Mouse (Mus musculus): Measurements from ENCODE around the gene 4931429L15Rik.
"Not testable (repeated sequence)": the region's sequence is repeated elsewhere in the genome, so short reads cannot be mapped to it uniquely, and the experiment has no call there.

The 4931429L15Rik gene

DNA sequence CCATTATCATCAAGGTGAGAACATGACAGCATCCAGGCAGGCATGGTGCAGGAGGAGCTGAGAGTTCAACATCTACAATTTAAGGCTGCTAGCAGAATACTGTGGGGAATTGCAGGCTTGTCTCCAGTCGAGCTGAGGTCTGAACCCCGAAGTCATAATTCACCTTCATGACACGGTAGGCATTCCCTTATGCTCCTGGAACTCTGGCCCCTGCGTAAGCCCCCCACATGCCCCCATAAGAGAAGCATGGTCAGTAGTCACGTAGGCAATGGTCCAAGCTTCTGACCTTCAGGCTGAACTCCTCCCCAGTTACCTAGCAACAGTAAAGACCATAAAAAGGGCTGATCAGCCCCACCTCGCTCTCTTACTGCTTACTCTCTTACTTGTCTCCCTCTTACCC, at the start of gene 4931429L15Rik:
4931429L15Rik (minus strand) TSS at position 101 of the 400 bp plus-strand sequence.
- DNase-seq (ENCODE audit: low spot score), result not testable (repeated sequence)

DNA sequence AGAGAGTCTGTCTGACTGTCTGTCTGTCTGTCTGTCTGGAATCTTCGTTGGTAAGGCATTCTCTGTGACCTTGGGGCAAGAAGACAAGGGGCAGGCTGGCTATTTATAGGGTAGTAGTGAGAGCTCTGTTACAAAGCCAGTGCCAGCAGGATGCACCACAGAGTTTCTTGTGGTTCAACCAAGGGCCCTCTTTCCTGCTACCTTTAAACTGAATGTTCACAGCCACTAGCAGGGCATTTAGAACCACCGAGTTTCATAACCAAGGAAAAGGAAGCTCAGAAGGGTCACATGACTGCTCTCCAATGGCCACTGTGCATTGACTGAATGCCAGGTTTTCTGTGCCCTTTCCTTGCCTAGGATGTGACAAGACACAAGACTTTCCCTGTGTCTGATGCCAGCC, 42.7 kb upstream of the 4931429L15Rik start:
- DNase-seq (ENCODE audit: low spot score), result no peak

DNA sequence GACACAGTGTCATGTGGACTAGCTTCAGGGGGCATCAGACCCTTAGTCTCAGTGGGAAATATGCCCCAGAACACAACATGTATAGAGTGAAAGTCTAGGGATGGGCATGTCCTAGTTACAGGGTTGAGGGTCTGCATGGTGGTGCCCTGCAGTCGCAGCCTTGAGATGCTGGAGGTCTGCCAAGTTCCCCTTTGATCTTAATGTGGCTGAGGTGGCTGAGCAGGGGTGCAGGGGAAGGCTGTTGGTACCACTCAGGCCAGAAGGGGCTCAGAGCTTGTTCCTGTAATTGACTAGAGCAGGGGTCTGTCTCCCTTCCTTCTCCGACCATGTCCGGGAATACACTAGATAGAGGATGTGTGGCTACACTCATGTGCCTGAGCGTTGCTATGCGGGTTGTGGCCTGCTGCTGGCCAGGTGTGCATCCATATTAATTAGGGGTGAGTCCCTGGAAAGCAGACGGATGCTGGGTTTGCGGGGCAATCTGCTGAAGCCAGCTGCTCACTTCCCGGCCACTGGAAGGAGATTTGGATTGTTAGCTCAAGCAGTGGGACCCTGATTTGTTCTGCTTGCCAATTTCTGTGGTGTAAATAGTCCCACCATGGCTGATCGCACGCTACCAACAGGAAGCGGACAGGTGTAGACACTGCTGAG, 41.8 kb upstream of the 4931429L15Rik start:
- no peak for DNase-seq (ENCODE audit: low spot score)

DNA sequence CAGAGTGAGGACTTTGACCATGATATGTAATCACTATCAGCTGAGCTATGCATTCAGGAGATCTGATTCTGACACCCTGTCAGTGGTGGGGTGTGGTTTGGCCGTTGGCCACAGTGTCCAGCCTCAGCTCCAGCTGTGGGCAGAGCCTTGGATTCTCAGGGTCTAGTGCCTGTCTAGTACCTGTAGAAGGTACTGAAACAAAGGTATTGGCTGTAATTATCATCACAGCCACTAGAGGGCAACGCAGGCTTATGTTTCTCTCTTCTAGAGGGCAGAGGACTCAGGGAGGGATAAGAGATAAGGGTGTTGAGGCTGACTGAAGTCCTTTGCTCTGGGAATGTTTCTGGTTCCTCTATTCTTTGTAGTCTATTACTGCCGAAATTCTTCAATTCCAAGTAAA, 34.2 kb upstream of the 4931429L15Rik start:
- DNase-seq (ENCODE audit: low spot score), result peak; percentile 19

DNA sequence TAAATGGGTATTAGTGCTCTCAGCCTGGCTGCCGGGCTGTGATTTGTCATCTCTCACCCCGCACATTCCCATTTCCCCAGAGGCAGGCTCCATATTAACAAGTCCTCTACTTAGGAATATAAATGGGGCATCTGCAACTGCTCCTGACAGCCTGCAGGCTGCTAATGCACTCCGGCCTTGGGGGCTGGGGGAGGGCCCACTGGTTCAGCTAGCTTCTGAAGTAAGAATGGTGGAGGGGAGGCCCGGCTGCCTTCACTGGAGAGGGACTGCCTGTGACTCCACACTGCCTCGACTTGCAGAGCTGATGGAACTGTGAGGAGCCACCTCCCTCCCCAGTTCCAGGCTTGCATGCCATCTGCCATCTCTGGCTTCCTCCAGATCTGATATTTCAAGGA, 33.5 kb upstream of the 4931429L15Rik start:
- no peak for DNase-seq (ENCODE audit: low spot score)

DNA sequence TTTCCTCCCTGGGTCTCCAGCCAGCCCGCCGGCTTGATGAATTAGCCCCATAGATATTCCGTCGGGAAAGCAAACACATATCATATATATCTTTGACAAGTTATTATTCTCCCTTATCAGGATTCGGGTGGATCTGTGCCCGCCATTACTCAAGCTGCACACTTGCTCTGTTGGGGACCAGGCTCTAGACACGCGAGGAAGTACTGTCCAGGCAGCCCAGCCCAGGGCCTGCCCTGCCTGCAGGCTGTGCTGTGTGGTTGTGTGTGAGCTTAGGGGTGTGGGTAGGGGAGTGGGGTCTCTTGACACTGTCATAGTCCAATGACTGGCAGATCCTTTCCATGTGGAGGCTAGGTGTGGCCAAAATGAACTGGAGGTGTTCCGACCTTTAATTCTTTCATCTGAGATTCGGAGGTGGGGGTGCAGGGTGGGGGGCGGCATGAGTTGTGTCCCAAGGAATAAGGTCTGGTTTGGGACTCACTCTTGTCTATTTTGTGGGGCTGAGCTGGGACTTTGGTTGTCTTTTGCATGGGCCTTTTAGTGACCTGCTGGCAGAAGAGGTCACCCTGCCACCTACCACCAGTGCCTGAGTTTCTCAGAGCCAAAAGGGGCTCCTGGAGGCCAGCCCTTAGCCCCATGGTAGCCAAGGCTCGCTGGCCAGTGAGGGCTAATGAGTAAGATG, 33.0 kb upstream of the 4931429L15Rik start:
- no peak for DNase-seq (ENCODE audit: low spot score)

DNA sequence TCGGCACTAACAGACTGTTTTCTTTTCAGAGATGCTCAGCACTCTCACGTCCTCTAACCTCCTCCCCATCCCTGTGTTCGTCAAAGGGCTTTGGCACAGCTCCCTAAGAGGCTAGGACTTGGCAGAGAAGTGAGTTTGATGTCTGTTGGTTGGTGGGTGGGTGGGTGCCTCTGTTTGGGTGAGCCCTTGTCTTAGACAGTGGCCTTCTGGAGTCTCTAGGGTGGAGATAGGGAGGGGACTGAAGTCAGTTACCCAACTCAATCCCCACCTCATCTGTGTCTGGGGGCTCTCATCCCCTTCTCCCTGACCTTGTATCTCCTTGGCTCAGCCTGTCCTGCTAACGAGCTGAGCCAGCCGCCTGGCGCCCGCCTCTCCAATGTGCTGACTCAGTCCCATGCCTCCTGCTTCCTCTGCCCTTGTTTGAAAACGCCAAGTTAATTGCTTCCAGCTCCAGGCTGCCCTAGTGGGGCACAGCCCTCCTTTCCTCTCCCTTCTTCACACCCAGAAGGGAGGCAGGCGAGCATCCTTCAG, 30.7 kb upstream of the 4931429L15Rik start:
- no peak for DNase-seq (ENCODE audit: low spot score)

DNA sequence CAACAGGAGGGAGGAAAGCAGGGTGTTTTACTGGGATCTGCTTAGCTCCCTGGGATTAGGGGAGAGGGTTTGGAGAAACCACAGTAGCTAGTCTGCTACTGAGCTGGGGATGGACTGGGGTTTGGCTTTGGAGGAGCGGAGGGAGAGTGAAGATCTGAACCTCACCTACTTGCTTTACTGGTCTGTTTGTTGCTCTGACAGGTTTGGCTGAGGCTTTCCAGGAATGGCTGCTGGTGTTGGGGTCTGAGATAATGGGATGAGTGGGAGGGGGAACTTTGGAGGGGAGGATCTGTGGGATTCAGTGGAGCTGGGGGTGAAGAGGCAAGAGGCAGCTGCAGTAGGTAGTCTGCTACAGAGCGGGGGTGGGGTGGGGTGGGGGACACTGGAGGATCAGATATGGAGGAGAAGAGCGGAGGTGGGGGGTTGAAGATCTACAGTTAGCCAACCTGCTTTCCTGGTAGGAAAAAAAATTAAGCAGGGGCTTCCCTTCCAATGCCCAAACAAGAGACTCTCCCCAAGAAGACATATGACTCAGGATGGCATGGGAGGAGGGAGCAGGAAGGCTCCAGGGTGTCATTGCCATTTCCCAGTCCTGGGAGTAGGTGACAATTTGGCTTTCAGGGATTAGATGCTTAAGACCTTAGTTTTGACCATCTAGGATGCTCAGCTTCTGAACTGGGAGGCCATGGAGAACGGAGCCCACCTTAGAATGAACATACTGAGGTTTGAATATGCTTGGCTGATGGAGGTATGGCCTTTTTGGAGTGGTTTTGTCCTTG, 26.3 kb upstream of the 4931429L15Rik start:
- no peak for DNase-seq (ENCODE audit: low spot score)

- no peak for DNase-seq (ENCODE audit: low spot score)
Measured at GRCm38 (mm10) chr9:46339051-46339652, 19.4 kb upstream of the 4931429L15Rik start.

DNA sequence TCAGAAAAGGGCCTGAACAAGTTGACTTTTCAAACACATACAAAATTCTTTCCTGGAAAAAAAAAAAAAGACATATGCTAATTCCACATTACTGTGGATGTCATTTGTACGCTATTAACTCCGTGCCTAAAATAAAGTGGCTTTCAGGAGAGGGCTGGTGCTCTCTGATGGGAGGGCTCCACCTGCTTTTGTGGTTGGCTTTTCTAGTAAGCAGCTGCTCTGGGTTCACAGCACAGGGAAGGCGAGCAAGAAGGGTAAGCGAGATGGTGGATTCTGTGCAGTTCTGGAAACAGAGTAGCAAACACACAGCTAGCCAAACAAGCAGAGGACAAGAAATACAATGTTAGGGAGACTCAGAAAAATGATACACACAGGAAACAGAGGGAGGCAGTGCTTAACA, 18.6 kb upstream of the 4931429L15Rik start:
- DNase-seq (ENCODE audit: low spot score), result no peak

DNA sequence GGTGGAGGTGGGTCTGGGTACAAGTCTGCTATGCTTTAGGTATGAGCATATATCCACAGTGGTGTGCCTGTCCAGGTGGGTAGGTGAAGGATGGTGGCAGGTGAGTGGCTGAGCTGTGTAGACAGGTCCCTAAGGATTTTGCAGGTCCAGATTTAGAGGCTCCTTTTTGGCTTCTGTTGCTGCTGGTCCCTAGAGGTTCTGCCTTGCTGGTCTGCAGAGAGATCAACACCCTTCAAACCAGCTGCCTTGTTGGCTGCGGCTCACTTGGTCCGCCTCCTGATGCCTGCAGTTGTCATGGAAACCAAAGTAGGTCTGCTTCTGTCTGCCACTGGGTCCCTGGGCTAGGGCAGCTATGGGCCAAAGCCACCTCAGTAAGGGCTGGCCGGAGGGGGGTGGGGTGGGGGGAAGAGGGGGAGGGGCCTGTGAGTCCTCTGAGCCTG, 18.1 kb upstream of the 4931429L15Rik start:
- no peak for DNase-seq (ENCODE audit: low spot score)

DNA sequence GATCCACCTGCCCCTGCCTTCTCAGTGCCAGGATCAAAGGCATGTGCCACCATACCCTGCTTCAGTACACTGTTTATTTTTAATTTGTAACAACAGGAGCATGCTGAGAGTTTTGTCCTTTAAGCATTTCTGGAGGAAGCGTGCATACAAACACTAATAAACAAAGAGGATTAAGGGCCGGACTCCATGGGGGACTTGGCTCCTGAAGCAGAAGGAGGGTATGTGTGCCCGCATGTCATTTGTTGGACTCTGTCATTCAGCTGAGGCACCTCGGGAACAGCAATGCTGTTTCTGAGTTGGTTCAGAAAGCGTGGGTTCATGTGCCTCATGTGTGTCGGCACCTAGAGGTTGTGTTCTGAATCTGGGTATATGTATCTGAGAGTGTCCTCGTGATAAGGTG, 17.5 kb upstream of the 4931429L15Rik start:
- no peak for DNase-seq (ENCODE audit: low spot score)

GRCm38 (mm10) chr9:46336294-46336693, 16.5 kb upstream of the 4931429L15Rik start:
- DNase-seq (ENCODE audit: low spot score), result not testable (repeated sequence)

GRCm38 (mm10) chr9:46335461-46335995, 15.7 kb upstream of the 4931429L15Rik start:
- DNase-seq (ENCODE audit: low spot score), result no peak

- no peak for DNase-seq (ENCODE audit: low spot score)
Measured at GRCm38 (mm10) chr9:46334471-46335025, 14.8 kb upstream of the 4931429L15Rik start.

GRCm38 (mm10) chr9:46331301-46331700, 11.5 kb upstream of the 4931429L15Rik start:
- no peak for DNase-seq (ENCODE audit: low spot score)

- DNase-seq (ENCODE audit: low spot score), result no peak
Measured at GRCm38 (mm10) chr9:46330586-46330895, 10.8 kb upstream of the 4931429L15Rik start.

GRCm38 (mm10) chr9:46329801-46330585, 10.2 kb upstream of the 4931429L15Rik start:
- DNase-seq (ENCODE audit: low spot score), result no peak

- no peak for DNase-seq (ENCODE audit: low spot score)
Measured at GRCm38 (mm10) chr9:46329250-46329648, 9.5 kb upstream of the 4931429L15Rik start.

GRCm38 (mm10) chr9:46328572-46329249, 8.9 kb upstream of the 4931429L15Rik start:
- DNase-seq (ENCODE audit: low spot score), result peak; percentile 11

Measured in urinary bladder, postnatal 25 days (tissue).